Mouse (Mus musculus): ENCODE measurements around the gene Lilra6. TPM values are rescaled to one million over a fixed set of nuclear protein-coding genes. Genes with fewer than 3 reads are reported as not detected.

Lilra6 gene
- polyA plus RNA-seq, 1 experiment = not detected

Other genes starting within 250 kb of the Lilra6 start
- gene Leng1, start 249.7 kb downstream of the Lilra6 start, polyA plus RNA-seq (2011; ENCODE audit: insufficient read length, low read depth, missing spikeins) = 8.0 and 9.8 TPM in 2 replicates
- gene Tmc4, start 237.9 kb downstream of the Lilra6 start, polyA plus RNA-seq (2011; ENCODE audit: insufficient read length, low read depth, missing spikeins) = 10.5 and 10.7 TPM in 2 replicates
- gene Tsen34, start 222.6 kb downstream of the Lilra6 start, polyA plus RNA-seq (2011; ENCODE audit: insufficient read length, low read depth, missing spikeins) = 81.5 and 85.6 TPM in 2 replicates
- 82.2 and 94.6 TPM in 2 replicates for gene Mboat7, start 222.0 kb downstream of the Lilra6 start, polyA plus RNA-seq (2011; ENCODE audit: insufficient read length, low read depth, missing spikeins)
- gene Rps9, start 211.5 kb downstream of the Lilra6 start, polyA plus RNA-seq (2011; ENCODE audit: insufficient read length, low read depth, missing spikeins) = 1,255 and 1,395 TPM in 2 replicates
- 0.79 TPM in 1 of 2 replicates, not detected in the other for gene Pirb, start 195.1 kb downstream of the Lilra6 start, polyA plus RNA-seq (2011; ENCODE audit: insufficient read length, low read depth, missing spikeins)
- not detected in 2 replicates for gene Gm15448, start 89.8 kb downstream of the Lilra6 start, polyA plus RNA-seq (2011; ENCODE audit: insufficient read length, low read depth, missing spikeins)
- gene Pira2, start 70.5 kb downstream of the Lilra6 start, polyA plus RNA-seq (2011; ENCODE audit: insufficient read length, low read depth, missing spikeins) = 0.42 TPM in 1 of 2 replicates, not detected in the other
- gene Gm14548, start 17.4 kb downstream of the Lilra6 start, polyA plus RNA-seq (2011; ENCODE audit: insufficient read length, low read depth, missing spikeins) = not detected in 2 replicates
- gene Lair1, start 147.7 kb upstream of the Lilra6 start, polyA plus RNA-seq (2011; ENCODE audit: insufficient read length, low read depth, missing spikeins) = 0.65 TPM in 1 of 2 replicates, not detected in the other
- 0.94 and 1.9 TPM in 2 replicates for gene Ttyh1, start 203.9 kb upstream of the Lilra6 start, polyA plus RNA-seq (2011; ENCODE audit: insufficient read length, low read depth, missing spikeins)
- gene Leng8, start 221.5 kb upstream of the Lilra6 start, polyA plus RNA-seq (2011; ENCODE audit: insufficient read length, low read depth, missing spikeins) = 62.7 and 81.4 TPM in 2 replicates
- 2.3 and 2.5 TPM in 2 replicates for gene Leng9, start 234.9 kb upstream of the Lilra6 start, polyA plus RNA-seq (2011; ENCODE audit: insufficient read length, low read depth, missing spikeins)
- gene Cdc42ep5, start 249.4 kb upstream of the Lilra6 start, polyA plus RNA-seq (2011; ENCODE audit: insufficient read length, low read depth, missing spikeins) = 26.5 and 26.9 TPM in 2 replicates

Data from embryonic fibroblast, embryonic 13.5 days (primary cell).